Mouse (Mus musculus): Measurements from ENCODE around the gene Abcb11.

The Abcb11 gene

GRCm38 (mm10) chr2:69264069-69264618 is 78.3 kb downstream of the Abcb11 start:
- DNase-seq (ENCODE audit: low spot score) = no peak

DNA sequence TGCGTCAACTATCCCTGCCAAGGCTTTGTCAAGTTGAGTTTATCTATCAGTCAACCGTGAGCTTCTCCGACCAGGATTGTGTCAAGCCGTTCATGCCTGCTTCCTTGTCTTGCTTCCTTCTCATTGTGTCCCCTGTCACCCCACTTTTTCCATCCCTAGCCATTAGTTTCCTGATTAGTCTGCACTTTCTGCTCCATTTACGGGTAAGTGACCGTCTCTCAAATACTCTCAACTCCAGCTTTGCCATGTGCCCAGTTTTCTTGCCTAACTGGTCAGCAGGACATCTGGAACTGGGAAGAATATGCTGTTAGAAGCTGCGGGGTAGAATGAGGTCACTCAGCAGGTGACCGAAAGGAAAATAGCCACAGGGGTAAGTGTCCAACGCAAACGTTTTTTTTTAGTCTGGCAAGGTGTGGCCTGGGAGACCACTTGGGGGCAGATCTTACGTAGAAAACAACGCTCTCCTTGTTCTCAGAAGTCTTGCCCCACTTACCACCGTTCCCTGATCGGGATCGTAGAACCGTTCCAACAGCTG is 94.1 kb downstream of the Abcb11 start:
- no peak for DNase-seq (ENCODE audit: low spot score)

GRCm38 (mm10) chr2:69247081-69247480 is 95.3 kb downstream of the Abcb11 start:
- DNase-seq (ENCODE audit: low spot score) = no peak

GRCm38 (mm10) chr2:69244924-69245323 is 97.5 kb downstream of the Abcb11 start:
- DNase-seq (ENCODE audit: low spot score) = no peak

- no peak for DNase-seq (ENCODE audit: low spot score)
Observed at GRCm38 (mm10) chr2:69239315-69239714, 103.1 kb downstream of the Abcb11 start.

DNA sequence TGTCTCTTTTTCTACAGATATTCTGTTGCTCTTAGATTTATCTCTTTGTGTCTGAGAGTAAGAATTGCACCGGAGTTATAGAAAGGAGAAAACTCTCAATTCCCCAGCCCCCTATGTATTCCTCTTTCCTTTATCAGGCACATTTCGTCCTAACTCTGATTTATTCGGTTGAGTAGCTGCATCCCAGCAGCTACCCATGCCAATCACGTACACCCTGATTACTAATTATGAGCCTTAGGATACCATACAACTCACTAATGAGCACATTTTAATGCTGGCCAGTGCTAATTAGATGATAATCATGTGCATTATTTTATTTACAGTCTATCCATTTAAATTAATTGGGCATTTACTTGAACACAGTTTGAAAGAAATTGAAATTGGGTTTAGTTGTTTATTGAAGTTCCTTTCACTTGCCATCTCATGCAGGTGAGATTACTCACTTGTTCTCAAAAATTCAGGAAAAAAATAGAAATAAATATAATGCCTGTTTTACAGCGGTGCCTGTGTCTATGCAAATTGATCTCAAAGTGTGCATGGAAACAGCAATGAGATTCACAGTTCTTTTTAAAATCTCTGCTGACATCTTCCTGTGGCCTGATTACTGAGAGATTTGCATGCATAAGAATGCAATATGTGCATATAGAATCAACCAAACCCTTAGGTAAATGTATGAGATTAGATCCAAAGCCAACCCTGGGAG is 107.3 kb downstream of the Abcb11 start:
- no peak for DNase-seq (ENCODE audit: low spot score)

DNA sequence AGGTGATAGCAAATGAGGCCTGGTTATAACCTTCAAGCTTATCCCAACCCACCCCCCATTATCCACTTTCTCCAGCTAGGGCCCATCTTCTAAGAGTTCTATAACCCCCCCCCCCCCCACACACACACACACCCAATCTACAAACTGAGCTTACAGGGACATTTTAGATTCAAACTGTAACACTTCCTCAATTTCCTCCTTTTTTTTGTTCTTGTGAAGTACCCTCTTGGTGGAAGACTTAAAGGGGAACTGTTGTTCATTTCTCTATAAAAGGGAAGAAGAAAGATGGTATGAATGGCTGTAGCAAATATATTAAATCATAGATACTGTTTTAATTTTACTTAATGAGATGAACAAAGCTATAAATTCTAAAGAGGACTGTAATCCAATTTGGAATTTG is 110.3 kb downstream of the Abcb11 start:
- no peak for DNase-seq (ENCODE audit: low spot score)

DNA sequence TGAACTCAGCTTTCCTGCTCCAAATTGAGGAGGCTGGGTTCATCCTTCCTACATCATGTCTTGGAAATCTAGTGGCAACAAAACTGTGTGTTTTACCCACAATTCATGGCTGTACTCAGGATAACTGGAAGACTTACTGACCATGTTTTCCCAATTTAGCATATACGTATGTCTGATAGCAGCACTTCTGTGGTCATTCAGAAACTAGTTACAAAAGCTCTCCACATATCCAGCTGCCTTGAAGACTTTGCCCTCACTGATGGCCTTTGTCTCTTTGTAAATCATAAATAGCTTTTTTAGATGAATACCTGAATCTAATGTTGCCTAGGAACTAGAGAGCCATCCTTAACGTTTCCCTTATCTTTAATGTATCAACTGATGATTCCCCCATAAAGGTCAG is 112.3 kb downstream of the Abcb11 start:
- DNase-seq (ENCODE audit: low spot score) = no peak

DNA sequence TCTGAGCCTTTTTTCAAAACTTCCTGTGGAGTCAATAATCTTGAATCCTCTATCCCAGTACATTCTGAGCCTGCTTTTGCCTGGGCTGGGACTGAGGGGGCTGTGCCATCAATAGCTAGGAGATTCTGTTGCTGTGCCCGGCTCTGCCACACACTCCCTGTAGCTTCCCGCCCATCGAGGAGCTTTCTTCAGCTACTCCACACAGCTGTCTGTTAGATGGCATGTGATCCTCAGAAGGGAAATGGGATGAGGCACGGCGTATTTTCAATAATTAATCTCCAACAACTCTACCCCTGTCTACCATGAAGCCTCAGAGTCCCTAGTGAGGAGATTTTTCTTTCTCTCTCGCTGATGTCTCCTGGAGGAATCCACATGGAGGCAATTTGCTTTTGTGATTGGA is 113.8 kb downstream of the Abcb11 start:
- no peak for DNase-seq (ENCODE audit: low spot score)

DNA sequence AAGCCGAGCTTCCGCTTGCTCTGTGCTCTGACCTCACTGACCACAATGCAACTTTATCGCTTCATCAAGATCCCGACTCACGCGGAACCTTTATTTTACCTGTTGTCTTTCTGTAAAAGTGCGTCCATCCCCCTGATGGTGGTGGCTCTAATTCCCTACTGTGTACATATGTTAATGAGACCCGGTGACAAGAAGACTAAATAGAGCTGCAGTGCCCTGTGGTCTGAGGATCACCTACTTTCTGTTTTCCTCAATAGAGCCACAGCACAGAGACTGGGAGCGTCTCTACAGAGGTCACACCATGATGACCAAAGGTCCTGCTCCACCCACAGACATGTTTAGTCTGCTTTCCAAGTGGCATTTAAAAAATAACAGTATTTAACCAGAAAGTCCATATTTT is 115.5 kb downstream of the Abcb11 start:
- DNase-seq (ENCODE audit: low spot score) = no peak

GRCm38 (mm10) chr2:69224724-69225123 is 117.7 kb downstream of the Abcb11 start:
- no peak for DNase-seq (ENCODE audit: low spot score)

DNA sequence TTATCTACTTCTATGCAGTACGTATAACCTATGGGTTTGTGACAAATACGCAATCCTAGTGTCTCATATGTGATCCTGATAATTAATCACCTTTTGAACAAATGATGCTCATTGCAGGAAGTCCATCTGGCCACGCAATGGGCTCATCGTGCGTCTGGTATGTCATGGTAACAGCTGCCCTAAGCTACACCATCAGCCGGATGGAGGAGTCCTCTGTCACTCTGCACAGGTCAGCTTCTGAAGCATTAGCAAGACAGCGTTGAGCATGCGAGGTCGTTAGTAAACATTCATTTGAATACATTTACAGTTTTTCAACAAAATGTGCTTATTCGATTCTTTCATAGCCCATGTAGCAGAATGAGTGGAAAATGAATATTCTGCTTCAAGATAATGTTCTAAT is 119.6 kb downstream of the Abcb11 start:
- no peak for DNase-seq (ENCODE audit: low spot score)

DNA sequence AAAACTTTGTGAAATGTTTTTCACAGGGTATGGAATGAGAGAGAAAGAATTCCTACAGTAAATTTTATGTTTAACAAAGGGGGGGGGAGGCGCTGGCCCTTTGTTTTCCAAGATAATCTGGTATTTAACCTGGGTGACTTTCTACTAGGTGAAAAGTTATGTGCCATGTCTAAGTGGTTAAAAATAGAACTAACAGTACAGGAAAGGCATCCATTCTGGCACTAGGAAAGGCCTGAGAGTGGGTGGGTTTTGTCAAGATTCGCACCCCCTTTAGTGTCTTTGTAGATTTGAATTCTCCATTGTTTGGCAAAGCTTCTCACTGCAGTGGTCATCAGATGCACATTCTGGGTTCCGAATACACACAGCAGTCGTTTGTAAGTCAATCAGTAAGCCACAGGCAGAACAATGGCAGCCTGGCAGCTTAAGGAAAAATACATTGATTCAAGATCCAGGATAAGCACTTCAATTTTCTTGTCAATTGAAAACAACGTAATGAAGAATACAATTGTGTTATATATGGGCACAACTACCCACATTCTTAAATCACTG is 120.5 kb downstream of the Abcb11 start:
- no peak for DNase-seq (ENCODE audit: low spot score)

- DNase-seq (ENCODE audit: low spot score) = no peak
Observed at GRCm38 (mm10) chr2:69215242-69215641, 127.2 kb downstream of the Abcb11 start.

DNA sequence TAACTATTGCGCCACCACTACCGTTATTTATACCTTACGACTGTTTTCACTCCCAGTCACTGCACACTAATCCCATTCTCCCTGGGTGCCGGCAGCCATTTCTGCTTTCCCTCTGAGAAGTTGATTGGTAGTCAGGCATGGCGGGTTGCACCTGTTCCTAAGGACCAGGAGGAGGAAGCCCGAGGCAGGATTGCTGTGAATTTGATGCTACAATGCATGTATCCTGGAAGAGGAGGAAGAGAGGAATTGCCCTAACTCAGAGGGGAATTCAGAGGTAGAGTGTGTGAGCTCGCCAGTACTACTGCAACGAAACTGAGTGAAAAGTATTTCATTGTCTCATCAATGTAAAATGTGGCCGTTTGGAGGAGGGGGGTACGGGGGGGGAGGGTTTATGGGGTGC is 129.8 kb downstream of the Abcb11 start:
- no peak for DNase-seq (ENCODE audit: low spot score)

GRCm38 (mm10) chr2:69210773-69211172 is 131.6 kb downstream of the Abcb11 start, which contains the start of gene G6pc2:
Gene G6pc2, plus strand, starts transcription at chr2:69211073.
- DNase-seq (ENCODE audit: low spot score) = no peak

GRCm38 (mm10) chr2:69209684-69210083 is 132.7 kb downstream of the Abcb11 start:
- DNase-seq (ENCODE audit: low spot score) = no peak

GRCm38 (mm10) chr2:69206523-69206922 is 135.9 kb downstream of the Abcb11 start:
- no peak for DNase-seq (ENCODE audit: low spot score)

- DNase-seq (ENCODE audit: low spot score) = peak; percentile 81
Observed at GRCm38 (mm10) chr2:69205791-69206351, 136.5 kb downstream of the Abcb11 start, which contains the start of gene Spc25. Gene Spc25, minus strand, starts transcription at chr2:69206194.

GRCm38 (mm10) chr2:69205185-69205584 is 137.2 kb downstream of the Abcb11 start:
- DNase-seq (ENCODE audit: low spot score) = no peak

- DNase-seq (ENCODE audit: low spot score) = no peak
Observed at GRCm38 (mm10) chr2:69193555-69193954, 148.9 kb downstream of the Abcb11 start.

GRCm38 (mm10) chr2:69191059-69191458 is 151.4 kb downstream of the Abcb11 start:
- no peak for DNase-seq (ENCODE audit: low spot score)

GRCm38 (mm10) chr2:69189222-69189621 is 153.2 kb downstream of the Abcb11 start:
- DNase-seq (ENCODE audit: low spot score) = no peak

Measured in testis, postnatal 10 days (tissue).